Mouse (Mus musculus) thymus, postnatal 10 days (tissue): Measurements from ENCODE around the gene Tmem88.

ENCODE experiments used
- DNase-seq, 2 experiments: peaks; one replicate each; pipeline ENCODE4 v3.0.0; 2021; ENCODE audit warnings: low spot score in 2 of 2

Gene Tmem88

DNA sequence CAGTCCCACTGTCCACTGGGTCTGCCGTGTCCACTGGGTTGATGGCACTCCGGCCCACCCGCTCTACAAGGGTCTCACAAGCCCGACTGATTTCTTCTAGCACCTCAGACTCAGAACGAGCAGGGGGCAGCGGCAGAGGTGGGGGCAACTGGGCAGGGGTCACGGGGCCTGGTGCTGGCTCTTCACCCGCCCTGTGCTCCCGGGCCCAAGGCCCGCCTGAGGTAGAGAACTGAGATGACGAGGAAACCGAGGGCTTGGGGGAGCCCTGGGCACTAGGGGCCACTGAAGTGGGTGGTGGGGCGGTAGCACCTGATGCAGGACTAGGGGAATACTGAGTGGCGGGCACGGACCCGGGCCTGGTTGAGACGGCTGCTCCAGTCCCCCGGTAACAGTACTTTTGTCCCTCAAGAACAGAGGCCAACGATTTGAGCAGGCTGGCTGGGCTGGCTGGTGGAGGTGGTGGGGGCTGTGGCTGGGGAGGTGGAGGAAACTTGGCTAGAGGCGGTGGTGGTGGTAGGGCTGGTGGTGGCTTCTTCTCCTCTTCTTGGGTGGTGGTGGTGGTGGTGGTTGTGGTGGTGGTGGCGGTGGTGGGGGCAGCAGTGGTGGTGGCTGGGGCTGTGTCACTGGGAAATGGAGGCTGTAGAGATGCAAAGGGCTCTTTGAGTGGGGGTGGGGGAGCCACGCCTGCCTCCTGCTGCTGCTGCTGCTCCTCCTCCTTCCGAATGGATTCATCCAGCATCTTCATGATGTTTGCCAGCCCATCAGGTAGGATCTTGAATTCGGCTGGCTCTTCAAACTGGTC is 6.8 kb upstream of the Tmem88 start:
- DNase-seq = peak in 1 of 2 experiments; percentile 5

DNA sequence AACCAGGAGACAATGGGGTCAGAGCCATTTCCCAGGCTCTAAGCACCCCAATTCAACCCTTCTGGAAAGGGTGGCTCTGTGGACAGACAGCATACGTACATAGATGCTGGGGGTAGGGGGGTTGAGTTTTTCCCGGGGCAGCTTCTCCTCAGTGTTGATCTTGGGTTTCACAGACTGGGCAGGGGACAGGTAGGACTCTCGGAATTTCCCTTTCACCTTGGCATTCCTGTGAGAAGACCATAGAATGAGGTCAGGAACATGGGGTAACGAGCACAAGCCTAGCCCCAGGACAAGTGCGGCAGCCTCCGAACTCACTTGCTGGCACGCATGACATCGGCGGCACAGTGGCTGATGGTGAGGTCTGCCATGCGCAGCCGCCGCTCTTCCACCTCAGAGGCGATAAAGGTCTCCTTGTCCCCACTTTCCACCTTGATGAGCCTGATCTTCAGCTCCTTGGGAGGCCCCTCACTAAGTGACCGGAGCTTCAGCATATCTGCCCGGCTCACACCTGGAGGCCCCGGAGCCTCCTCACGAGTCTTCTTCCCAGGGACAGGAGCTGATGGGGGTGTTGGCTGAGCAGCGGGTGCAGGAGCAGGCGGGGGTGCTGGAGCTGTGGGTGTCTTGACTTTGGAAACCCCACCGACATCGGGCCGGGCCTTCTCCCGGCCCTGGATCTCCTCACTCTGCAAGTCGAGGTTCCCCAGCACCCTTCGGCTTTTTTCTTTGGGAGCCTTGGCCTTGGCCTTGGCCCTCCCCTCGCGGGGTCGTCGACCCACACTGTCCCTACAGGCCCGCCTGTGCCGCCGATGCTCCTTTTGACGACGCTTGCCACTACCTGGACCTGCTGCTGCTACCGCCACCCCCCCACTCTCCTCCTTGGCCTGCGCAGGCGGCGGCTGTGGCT is 5.9 kb upstream of the Tmem88 start:
- peak; percentile 5 to 8 for DNase-seq

DNA sequence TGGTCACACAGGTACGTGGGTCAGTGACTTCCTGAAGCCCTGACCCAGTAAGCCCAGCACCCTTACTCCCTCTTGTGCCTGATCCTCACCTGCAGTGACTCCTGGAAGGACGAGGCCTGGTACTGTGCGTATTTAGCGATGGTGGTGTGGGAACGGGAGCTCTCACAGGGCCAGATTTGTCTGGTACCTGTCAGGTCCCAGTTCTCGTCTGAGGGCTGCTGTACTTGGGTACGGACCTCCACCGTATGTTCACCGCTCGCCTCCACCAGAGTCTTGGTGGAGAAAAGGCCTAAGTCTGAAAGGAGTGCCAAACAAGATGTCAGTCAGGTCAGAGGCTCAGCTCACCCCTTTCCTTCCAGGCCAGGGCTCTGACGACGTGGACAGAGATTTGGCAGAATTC is 4.0 kb upstream of the Tmem88 start:
- DNase-seq = peak in 1 of 2 experiments; percentile 4

DNA sequence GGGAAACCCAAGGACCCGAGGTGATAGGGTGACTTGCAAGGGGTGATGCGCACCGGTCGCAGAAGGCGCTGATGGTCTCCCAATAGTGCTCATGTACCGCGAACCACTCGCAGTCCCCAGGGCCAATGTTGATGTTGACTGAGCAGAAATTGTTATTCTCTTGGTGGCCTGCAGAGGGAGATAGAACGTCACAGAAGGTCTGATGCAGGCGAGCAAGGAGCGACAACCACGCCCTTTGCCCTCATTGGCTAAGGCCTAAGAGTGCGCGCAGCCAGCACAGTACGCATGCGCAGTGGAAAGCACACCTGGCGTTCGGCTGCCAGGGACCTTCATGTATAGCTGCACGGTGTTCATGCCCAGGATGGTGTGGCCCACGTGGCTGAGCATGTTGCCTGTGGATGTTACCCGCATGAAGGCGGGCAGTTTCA is 3.2 kb upstream of the Tmem88 start:
- DNase-seq = peak; percentile 86 to 89

DNA sequence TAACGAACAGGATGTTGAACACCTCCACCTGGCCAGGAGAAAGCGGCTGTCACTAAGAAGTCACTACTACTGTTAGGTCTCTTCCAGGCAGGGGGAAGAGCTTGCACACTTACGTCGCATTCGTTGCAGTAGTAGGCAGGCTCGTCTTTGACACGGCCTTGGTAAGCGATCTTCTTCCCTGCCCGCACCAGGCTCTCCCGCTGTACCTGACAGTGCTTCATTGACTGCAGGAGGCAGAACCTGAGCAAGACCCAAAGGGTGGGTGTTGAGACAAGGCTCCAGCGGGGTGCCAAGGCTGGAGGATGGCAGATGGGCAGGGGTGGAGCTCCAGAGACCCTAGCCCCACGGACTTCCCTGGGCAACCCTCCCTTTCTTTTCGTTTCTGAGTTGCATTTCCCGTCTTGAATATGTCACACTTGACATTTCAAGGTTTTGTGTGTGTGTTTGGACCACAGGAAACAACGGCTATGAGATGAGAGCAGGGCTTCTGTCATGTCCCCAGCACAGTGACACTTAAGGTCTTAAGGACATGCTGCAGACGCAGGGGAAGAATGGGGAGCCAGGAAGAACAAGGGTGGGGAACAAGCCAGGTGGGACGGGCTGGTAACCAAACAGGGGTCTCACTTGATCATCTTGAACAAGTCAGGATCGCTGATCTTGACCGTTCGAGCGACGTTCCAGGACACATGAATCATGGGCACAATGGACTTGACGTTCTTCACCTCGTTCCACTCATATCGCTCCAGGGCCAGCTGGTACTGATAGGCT is 2.2 kb upstream of the Tmem88 start:
- no peak for DNase-seq

DNA sequence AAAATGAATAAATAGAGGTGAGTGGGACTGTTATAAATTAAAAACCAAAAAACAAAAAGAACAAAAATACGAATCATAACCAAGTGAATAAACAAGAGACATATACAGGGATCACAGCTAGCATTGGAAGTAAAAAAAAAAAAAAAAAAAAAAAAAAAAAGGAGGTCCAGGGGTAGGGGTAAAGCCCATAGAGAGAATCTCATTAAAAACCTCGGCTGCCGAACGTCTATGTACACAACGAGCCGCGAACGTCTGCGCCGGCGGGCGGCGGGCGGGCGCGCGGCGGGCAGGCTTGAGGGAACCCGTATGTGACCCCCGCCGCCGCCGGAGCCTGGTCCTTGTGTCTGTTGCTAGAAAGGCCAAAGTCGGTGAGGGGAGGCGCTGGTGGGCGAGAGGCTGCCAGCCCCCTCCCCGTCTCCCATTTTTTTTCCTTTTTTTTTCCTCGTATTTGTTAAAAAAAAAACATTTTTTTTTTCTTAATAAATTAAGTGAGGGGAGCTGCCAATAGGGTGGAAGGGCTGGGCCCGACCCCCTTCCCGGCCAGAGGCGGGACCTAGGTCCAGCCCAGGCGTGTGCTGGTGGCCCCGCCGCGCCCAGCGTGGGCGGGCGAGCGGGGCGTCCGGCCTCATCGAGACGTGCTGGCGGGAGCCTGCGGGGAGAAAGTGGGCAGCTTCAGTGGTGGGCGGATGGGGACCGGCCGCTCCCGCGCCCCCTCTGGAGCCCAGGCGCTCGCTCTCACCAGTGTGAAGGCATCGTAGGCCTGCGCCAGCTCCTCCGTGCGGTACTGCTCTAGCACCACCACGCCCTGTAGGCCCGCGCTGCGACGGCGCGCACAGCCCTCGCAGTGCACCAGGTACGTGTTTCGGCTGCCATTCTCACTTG is 1.4 kb upstream of the Tmem88 start:
- peak in 1 of 2 experiments; percentile 9 for DNase-seq

DNA sequence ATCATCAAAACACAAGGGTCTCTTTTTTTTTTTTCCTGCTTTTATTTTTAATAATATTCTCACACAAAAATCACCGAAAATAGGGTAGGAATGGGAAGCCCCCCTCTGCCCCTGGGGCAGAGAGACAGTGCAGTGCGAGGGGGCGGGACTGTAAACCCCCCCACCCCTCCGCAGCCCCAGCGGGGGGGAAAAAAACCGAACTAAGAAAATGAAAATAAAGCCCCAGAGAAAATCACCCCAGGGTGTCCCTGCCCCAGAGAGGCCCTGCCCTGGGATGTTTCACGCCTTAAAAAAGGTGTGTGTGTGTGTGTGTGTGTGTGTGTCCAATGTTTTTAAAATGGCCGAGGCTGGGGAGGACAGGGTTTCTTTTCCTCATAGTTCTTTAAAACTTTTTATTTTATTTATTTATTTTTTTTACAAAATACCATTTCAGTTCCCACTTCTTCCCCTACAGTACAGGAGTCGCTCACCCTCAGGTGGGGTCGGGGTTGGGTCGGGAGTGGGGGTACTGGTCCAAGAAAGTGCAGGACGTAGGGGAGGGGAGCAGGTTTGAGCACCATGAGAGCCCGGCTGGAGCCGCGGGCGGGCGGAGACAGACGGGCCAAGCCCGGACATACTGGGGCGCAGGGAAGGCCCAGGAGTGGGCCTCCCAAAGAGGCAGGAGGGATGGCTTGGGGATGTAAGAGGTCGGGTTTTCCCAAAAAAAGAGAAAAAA is 609 bp upstream of the Tmem88 start:
- DNase-seq = peak in 1 of 2 experiments; percentile 9

DNA sequence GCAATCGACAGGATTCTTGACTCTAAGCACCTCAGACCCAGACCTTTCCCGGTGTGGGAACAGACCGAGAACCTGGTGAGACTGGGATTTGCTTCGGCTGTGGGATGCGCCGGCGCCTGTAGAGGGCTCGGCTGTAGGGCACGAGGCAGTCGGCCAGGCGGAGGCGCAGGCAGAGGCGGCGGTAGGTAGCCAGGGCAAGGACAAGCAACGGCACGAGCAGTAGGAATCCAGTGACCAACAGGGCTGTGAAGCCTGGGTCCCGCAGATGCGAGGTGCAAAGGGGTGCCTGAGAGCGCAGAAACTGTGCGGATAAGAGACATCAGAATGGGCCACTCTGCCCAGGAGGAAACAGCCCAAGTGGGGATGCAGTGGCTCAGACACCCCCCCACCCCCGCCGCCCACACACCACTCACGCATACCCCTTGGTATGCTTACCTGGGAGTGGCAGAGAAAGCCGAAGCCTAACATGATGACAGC is 415 bp downstream of the Tmem88 start:
- peak in 1 of 2 experiments; percentile 8 for DNase-seq

DNA sequence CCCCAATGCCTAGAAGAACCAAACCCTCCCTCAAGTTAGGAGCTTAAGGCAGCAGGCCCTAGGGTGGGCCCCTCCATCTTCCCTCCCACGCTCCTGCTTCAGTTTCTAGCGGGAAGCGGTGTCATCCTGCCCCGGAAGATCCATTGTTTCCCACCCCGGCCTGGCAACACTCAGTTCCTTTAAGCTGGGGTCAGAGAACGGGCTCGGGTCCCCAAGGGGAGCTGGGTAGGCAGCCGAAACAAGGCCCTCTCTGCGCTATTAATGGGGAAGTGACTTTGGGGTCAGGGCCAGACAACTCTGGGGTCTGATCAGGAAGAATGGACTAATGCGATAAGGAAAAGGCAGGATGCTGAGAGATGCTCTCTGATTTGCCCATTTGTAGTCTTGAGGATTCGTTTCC is 1.3 kb downstream of the Tmem88 start:
- peak in 1 of 2 experiments; percentile 13 for DNase-seq

DNA sequence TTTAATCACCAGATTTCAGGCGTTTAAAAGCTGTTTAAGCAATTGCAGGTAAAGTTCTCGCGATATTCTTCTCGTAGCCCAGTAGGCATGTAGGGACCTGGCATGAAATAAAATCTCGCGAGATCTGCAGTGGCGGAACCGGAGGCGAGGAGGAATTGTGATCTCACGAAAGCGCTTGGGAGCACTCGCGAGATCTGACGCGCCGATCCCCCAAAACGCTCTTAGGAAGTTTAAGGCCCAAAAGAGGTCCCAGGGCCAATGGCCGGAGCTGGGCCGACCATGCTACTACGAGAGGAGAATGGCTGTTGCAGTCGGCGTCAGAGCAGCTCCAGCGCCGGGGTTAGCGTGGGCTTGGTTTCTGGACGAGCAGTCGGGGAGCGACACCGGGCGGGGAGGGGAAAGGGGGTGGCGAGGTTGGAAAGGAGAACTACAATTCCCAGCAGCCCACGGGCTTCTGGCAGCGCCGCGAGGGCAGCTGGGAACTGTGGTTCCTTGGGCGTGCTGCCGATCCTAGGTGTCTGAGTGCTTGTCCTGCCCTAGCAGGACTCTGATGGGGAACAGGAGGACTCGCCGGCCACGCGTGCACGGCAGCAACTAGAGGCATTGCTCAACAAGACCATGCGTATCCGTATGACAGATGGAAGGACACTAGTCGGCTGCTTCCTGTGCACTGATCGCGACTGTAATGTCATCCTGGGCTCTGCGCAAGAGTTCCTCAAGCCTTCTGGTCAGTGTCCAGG is 2.2 kb downstream of the Tmem88 start:
- peak; percentile 94 to 95 for DNase-seq

DNA sequence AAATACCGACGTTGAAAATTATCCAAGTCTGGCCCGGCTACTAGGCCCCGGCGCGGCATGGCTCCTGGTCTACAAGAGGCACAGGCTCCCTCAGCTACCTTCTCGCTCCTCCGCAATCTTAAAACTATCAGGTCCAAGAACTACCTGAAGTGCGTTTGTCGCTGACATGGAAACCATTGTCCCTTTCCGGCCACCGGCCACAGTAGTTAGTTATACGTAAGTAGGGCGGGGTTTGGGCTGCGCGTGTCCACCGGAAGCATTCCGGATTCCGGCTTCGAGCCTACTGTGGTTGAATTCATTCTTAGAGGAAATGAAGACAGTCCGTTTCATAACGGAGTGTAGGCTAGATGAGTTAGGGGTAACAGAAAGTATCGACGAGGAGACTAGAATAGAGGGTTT is 2.8 kb downstream of the Tmem88 start, which contains the start of the genes Naa38 and Cyb5d1:
Gene Naa38, plus strand, starts transcription at position 253 of the 399 bp plus-strand sequence.
Gene Cyb5d1, minus strand, starts transcription at position 397 of the 399 bp plus-strand sequence.
- DNase-seq = peak; percentile 79 to 82

DNA sequence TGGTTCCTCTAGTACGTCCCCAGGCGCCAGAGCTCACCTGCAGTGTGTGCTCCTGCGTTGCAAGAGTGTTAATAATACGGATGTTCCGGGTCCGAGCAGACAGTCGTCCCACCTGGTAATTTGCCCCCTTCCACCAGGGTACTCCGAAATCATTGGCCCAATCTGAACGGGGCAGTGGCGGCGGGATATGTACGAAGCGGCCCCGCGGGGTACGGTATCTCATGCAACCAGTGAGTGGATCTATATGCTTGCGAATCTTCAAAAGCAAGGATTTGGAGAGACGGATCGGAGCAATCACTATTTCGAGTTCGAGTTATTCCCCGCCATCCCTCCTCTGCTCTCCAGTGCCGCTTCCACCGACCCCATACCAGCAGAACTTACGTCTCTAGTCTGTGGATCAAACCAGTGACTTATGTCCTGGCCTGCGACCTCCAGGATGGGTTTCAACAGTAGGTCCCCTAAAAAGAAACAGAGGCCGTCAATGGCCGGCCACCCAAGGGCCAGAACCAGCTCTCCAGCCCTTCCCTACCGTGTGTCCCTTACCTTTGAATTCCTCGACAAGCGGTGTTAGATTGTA is 3.4 kb downstream of the Tmem88 start:
- peak in 1 of 2 experiments; percentile 4 for DNase-seq

DNA sequence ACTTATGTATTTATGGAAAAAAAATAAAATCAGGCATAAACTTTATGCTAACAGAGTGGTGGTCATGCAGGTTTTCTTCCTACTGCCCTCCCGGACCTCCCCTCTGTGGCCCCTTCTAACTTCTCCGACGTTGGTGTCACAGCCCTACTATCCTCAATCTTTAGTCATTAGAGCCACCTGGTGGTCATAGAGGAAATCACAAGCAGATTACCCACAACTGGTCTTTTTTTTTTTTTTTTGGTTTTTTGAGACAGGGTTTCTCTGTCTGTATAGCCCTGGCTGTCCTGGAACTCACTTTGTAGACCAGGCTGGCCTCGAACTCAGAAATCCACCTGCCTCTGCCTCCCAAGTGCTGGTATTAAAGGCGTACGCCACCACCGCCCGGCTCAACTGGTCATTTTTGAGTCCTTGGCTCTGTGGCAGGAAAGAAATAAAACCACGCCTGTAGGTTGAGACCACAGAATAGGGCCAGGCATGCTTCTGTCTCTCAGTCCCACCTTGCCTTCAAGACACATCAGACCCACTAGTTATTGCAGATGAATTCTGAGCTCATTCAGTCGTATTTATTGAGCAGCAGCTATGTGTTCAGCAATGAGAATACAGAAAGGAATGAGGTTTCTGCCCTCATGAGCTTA is 7.5 kb downstream of the Tmem88 start:
- peak in 1 of 2 experiments; percentile 78 for DNase-seq

DNA sequence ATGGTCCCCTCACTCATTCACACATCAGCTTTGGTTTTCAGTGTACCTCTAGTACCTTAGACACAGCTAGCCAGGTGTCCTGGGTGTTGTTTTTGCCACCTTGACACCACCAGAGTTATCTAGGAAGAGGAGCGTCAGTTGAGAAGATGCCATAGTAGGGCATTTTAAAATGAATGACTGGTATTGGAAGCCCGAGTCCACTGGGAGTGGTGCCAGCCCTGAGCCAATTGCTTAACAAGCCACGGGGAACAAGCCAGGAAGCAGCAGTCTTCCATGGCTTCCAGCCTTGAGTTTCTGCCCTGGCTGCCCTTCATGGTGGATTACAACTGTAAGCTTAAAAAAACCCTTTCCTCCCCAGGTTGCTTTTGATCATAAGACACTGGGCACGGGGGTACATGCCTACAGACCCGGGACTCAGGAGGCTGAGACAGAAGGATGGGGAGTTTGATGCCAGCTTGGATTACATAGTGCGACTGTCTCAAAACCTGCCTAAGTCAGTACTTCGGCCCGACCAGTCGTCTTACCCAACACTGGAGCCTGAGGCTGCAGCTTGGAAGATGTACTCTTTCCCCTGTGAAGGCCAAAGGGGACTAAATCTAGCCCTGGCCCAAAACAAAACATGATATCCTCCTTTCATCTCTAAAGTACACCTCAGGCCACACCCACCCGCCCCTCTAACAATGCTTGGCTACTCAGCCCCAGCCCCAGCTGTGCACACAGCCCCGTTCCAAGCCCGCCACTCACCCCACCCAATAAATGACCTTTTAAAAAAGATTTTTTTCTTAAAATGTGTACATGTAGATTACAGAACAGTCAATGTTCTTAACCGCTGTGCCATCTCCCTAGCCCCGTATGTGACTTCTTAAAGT is 8.3 kb downstream of the Tmem88 start:
- DNase-seq = no peak

DNA sequence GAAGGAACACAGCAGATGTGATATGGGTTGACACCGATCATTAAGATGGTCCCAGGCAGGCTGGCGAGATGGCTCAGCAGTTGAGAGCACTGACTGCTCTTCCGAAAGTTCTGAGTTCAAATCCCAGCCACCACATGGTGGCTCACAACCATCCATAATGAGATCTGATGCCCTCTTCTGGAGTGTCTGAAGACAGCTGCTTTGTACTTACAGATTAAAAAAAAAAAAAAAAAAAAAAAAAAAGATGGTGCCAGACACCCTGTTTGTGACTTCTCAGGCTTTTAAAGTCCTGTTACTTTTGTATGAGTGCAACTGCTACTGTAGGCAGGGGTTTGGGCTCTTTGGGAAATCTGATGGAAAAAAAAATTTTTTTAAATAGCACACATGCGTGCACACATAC is 9.4 kb downstream of the Tmem88 start:
- no peak for DNase-seq

DNA sequence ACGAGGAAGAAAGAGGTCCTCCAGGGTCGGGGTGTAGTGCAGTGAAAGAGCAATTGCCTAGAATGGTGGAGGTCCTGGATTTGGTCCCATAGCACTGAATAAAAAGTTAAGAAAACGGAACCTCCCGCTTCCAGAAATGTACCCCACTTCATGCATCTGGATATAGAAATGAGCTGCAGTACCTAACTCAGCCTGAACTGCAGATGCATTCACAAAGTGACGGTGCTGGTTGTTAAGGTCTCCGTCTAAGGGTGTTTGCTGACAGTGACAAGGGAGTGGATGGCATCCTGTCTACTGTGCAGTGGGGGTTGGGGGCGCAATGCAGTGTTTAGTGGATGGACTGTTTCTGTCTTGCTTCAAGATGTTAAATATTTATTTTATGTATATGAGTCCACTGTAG is 11.3 kb downstream of the Tmem88 start:
- DNase-seq = no peak

DNA sequence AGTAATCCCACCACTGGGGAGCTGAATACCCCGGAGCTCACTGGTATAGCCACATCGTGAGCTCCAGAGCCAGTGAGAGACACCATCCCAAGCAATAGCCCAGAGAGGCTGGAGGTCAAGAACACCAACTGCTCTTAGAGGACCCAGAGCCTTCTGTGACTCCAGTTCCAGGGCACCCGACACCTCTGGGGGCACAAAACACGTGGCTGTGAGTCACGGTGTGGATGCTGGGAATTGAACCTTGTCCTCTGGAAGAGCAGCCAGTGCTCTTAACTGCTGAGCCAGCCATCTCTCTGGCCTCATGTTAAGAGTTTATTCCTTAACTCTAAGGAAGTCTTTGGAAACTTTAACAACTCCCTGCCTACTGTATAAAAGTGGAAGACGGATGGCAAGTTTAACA is 13.1 kb downstream of the Tmem88 start:
- no peak for DNase-seq
